Mouse (Mus musculus) liver, embryonic 14.5 days (tissue): Measurements from ENCODE around the gene Plac1.

Experiments
- CTCF ChIP-seq: IDR thresholded peaks from 2 replicates; pipeline ENCODE4 v1.5.1; 2016; ENCODE audit warnings: antibody characterized with exemption, low read depth, control low read depth
- EP300 ChIP-seq: IDR thresholded peaks from 2 replicates; pipeline ENCODE4 v1.6.1; 2016; ENCODE audit warnings: antibody characterized with exemption, low read depth

DNA sequence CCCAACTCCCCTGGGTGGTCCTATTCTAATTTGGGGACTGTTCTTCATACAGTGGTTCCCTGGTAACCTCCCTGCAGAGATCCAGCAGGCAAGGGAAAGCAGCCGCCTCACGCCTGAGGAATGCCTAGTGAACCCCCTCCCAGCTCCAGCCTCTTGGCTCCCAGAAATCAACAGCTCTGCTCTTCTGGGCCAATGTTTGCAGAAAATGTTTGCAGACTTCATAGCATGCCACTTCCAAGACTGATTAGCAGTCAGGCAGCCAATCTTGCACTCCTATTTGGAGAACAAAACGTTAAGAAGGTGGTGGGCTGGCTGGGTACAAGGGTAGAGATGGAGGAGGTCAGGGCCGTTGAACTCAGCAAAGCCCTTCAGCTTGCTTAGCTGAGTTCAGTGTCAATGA is 78.3 kb downstream of the Plac1 start:
- TF ChIP-seq CTCF, result no peak
- no peak for TF ChIP-seq EP300
